Mouse (Mus musculus) liver, embryonic 11.5 days (tissue): ENCODE data around the gene Gjb5. TPM values are rescaled to one million over a fixed set of nuclear protein-coding genes. Genes with fewer than 3 reads are reported as not detected.

Experiments
- ATAC-seq: fragments of 200-750 bp; cut with Nextera tagmentation; replicated peaks from 2 replicates; pipeline ENCODE4 v1.8.0; 2017; ENCODE audit warnings: moderate number of reproducible peaks, mild to moderate bottlenecking, moderate TSS enrichment, moderate library complexity; ENCODE audit not compliant: low FRiP score
- DNase-seq: peaks from one replicate; pipeline ENCODE4 v3.0.0-alpha.2; 2017; ENCODE audit warnings: low spot score
- H3K27ac ChIP-seq: fragments of 300-500 bp; sonication (generic); 2 replicates; pipeline ENCODE4 v1.5.1; 2014; ENCODE audit warnings: mild to moderate bottlenecking, low read depth, low read length, control low read depth
- H3K27me3 ChIP-seq: fragments of 300-500 bp; sonication (generic); replicated peaks from 2 replicates; pipeline ENCODE4 v1.6.1; 2014; ENCODE audit warnings: low read length, mixed read lengths; ENCODE audit not compliant: control insufficient read depth, insufficient read depth
- H3K36me3 ChIP-seq: fragments of 300-500 bp; sonication (generic); 2 replicates; pipeline ENCODE4 v1.6.1; 2014; ENCODE audit warnings: mild to moderate bottlenecking, low read length, moderate library complexity, mixed read lengths; ENCODE audit not compliant: control insufficient read depth, insufficient read depth
- H3K4me1 ChIP-seq: fragments of 300-500 bp; sonication (generic); replicated peaks from 2 replicates; pipeline ENCODE4 v1.6.1; 2014; ENCODE audit warnings: low read length, mixed read lengths; ENCODE audit not compliant: control insufficient read depth, insufficient read depth
- H3K4me2 ChIP-seq: fragments of 300-500 bp; sonication (generic); 2 replicates; pipeline ENCODE4 v1.6.1; 2014; ENCODE audit warnings: mild to moderate bottlenecking, control low read depth, moderate library complexity
- H3K4me3 ChIP-seq: fragments of 300-500 bp; sonication (generic); 2 replicates; pipeline ENCODE4 v1.5.1; 2014; ENCODE audit warnings: low read depth, low read length, control low read depth
- H3K9ac ChIP-seq: fragments of 300-500 bp; sonication (generic); 2 replicates; pipeline ENCODE4 v1.6.1; 2014; ENCODE audit warnings: low read depth, low read length, control low read depth
- H3K9me3 ChIP-seq: fragments of 300-500 bp; sonication (generic); 2 replicates; pipeline ENCODE4 v1.6.1; 2016; ENCODE audit warnings: low read length, inconsistent platforms, mixed read lengths; ENCODE audit not compliant: control insufficient read depth
- WGBS: fragments of 180-500 bp; shearing (Covaris S2); extraction: QIAGEN DNeasy Blood & Tissue Kit; methylation state at CpG from one replicate; pipeline ENCODE4 v1.1.7; 2014; 5-methylcytosine and 5-hydroxymethylcytosine counted together
- polyA plus RNA-seq: library from polyadenylated mRNA; unstranded; fragments of >200 nt; fragmentation: Nextera tagmentation; extraction: Ambion mirVana; gene quantifications from 2 replicates; pipeline ENCODE4 v1.2.1, GENCODE M21; 2014

Gjb5 gene
- polyA plus RNA-seq: 0.22 and 0.40 TPM in 2 replicates

DNA sequence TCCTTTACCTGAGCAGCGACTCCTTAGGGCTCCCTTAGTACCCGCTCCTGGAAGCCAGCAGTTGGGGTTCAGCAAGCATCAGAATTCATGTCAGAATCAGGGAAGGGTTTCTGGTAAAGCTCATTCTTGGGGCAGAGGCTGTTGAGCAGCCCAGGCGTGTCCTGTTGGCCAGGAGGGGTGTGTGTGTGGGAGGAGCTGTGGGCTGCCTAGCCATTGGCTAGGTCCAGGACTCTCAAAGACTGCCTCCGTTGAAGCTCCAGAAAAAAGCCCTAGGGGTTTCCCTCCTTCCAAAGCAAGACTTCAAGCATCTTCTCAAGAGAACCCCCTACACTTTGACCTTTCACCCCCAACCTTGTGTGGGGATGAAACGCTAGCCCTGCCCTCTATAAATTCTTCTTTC is at the start of gene Gjb5:
Gene Gjb5 (minus strand): TSS at position 164 of the 400 bp plus-strand sequence.
- Histone ChIP-seq H3K36me3 (no peaks in the 10 kb centered on the region), H3K9ac (no peak within 1 kb of the TSS), H3K4me1 (no peaks in the 10 kb centered on the region), H3K9me3 (no peaks in the 10 kb centered on the region), H3K27me3 (no peaks in the 10 kb centered on the region), H3K4me3 (no peak within 1 kb of the TSS), H3K27ac (no peak within 1 kb of the TSS), H3K4me2 (no peak within 1 kb of the TSS)
- ATAC-seq: no peak
- 18% methylated on average over 5 of the region's 5 CpGs for WGBS
- no peak for DNase-seq

GRCm38 (mm10) chr4:127402614-127403013 is 44.6 kb upstream of the Gjb5 start:
- H3K9ac ChIP-seq: no peak overlapping the region
- no peak overlapping the region for H3K4me3 ChIP-seq
- no peaks in the 10 kb centered on the region for H3K36me3 ChIP-seq
- no peaks in the 10 kb centered on the region for H3K4me1 ChIP-seq
- H3K27ac ChIP-seq: no peak overlapping the region
- H3K27me3 ChIP-seq: no peaks in the 10 kb centered on the region
- H3K9me3 ChIP-seq: no peaks in the 10 kb centered on the region
- no peak overlapping the region for H3K4me2 ChIP-seq
- no peak for ATAC-seq
- whole genome bisulfite sequencing: 57% methylated on average over 3 of the region's 3 CpGs
- DNase-seq: no peak

DNA sequence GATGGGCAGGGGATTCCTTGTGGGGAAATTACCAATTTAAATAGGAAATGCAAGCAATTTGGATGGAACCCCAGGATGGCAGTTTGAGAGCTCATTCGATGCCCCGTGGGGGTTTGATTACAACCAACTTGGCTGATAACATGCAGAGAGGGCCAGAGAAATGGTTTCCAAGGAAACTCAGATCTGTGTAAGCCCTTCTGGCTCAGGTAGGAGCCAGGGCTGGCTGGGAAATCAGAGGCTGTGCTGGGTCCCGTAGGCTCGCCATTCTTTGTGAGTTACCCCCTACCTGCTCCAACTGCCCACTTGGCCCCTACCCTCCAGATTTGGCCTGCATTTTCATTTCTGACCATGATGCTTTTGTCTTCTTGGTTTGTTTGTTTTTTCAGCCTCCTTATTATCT is 44.2 kb upstream of the Gjb5 start:
- Histone ChIP-seq H3K36me3 (no peaks in the 10 kb centered on the region), H3K4me1 (no peaks in the 10 kb centered on the region), H3K9ac (no peak overlapping the region), H3K27ac (no peak overlapping the region), H3K27me3 (no peaks in the 10 kb centered on the region), H3K4me3 (no peak overlapping the region), H3K9me3 (no peaks in the 10 kb centered on the region), H3K4me2 (no peak overlapping the region)
- ATAC-seq (no peak), DNase-seq (no peak)
- 79% methylated on average over 4 of the region's 4 CpGs for WGBS

DNA sequence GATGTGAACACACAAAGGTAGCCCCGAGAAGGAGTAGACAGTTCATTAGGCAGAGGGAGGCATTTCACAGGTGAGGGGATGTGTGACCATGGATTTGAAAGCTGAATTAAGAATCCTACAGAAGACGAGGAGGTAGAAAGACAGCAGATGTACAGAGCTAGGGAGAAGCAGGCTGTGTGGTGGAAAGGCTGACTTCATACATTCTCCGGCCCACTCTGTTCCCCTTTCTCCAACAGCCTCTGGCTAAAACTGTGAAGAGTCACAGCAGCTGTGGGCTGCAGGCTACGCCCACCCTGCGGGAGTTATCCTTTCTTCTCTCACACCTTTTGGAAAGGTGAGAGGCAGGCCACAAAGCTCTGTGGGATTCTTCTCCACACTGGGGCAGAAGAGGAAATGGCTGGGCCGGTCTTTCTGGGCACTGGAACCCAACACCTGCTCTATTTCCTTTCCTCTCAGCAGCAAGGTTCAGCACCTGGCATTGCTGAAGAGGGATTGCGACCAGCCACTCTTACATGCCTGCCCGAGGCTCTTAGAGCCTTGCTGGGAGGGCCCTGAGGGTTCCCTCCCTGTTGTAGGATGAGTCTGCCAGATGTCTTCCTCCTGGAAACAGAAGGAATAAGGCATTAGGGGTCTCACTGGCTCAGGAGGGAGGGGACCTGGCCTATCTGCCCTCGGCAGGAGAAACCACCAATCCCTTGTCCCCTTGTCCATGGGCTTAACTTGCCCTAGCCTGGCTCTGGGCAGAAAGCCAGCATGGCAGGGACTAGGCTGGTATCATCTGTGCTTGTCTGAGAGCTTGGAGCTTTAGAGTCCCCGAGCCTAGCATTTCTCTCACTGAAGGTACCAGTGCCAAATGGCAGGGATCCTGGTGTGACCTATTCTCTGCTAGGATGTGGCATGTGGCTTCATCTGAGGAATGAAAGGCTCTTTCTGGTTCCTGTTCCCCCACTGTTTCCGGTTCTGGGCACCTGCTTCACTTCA is 42.5 kb upstream of the Gjb5 start:
- no peak for ATAC-seq
- WGBS: 48% methylated on average over 11 of the region's 11 CpGs
- Histone ChIP-seq H3K4me3 (no peak overlapping the region), H3K27me3 (no peaks in the 10 kb centered on the region), H3K9ac (no peak overlapping the region), H3K4me2 (no peak overlapping the region), H3K36me3 (no peaks in the 10 kb centered on the region), H3K9me3 (no peaks in the 10 kb centered on the region), H3K4me1 (no peaks in the 10 kb centered on the region), H3K27ac (no peak overlapping the region)
- no peak for DNase-seq

- H3K4me1 ChIP-seq: no peaks in the 10 kb centered on the region
- no peak for DNase-seq
- H3K9ac ChIP-seq: no peak overlapping the region
- H3K4me3 ChIP-seq: no peak overlapping the region
- H3K27ac ChIP-seq: no peak overlapping the region
- 43% methylated on average over 4 of the region's 4 CpGs for WGBS
- no peaks in the 10 kb centered on the region for H3K36me3 ChIP-seq
- ATAC-seq: no peak
- H3K4me2 ChIP-seq: no peak overlapping the region
- H3K9me3 ChIP-seq: no peaks in the 10 kb centered on the region
- H3K27me3 ChIP-seq: no peaks in the 10 kb centered on the region
Measured at GRCm38 (mm10) chr4:127395591-127395990, 37.6 kb upstream of the Gjb5 start.

DNA sequence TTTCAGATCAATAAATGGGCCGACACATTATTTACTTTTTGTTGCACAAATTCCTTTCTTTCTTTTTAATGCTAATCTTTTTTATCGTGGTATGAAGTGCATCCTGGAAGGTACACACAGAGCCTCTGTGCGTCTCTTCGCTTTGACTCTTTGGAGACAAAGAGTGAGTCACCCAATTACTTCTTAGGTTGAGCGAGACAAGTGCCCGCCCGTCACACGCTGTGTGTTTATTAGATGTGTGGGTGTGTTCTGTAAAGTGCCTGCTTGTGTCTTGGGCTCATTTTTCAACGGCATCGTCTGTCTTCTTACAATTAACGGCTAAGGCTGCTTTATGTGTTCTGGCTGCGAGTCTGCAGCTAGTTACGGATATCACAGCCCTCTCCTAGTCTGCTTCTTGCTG is 31.7 kb upstream of the Gjb5 start:
- 65% methylated on average over 13 of the region's 13 CpGs for WGBS
- no peak overlapping the region for H3K4me2 ChIP-seq
- H3K4me1 ChIP-seq: no peaks in the 10 kb centered on the region
- H3K36me3 ChIP-seq: no peaks in the 10 kb centered on the region
- no peak overlapping the region for H3K9ac ChIP-seq
- H3K27ac ChIP-seq: no peak overlapping the region
- ATAC-seq (no peak), DNase-seq (no peak)
- no peak overlapping the region for H3K4me3 ChIP-seq
- no peaks in the 10 kb centered on the region for H3K9me3 ChIP-seq
- no peaks in the 10 kb centered on the region for H3K27me3 ChIP-seq

GRCm38 (mm10) chr4:127377344-127377743 is 19.4 kb upstream of the Gjb5 start:
- DNase-seq: no peak
- Histone ChIP-seq H3K36me3 (no peaks in the 10 kb centered on the region), H3K4me1 (no peaks in the 10 kb centered on the region), H3K4me3 (no peak overlapping the region), H3K9me3 (no peaks in the 10 kb centered on the region), H3K9ac (no peak overlapping the region), H3K27ac (no peak overlapping the region), H3K4me2 (no peak overlapping the region), H3K27me3 (no peaks in the 10 kb centered on the region)
- ATAC-seq: no peak
- 32% methylated on average over 4 of the region's 4 CpGs for WGBS

DNA sequence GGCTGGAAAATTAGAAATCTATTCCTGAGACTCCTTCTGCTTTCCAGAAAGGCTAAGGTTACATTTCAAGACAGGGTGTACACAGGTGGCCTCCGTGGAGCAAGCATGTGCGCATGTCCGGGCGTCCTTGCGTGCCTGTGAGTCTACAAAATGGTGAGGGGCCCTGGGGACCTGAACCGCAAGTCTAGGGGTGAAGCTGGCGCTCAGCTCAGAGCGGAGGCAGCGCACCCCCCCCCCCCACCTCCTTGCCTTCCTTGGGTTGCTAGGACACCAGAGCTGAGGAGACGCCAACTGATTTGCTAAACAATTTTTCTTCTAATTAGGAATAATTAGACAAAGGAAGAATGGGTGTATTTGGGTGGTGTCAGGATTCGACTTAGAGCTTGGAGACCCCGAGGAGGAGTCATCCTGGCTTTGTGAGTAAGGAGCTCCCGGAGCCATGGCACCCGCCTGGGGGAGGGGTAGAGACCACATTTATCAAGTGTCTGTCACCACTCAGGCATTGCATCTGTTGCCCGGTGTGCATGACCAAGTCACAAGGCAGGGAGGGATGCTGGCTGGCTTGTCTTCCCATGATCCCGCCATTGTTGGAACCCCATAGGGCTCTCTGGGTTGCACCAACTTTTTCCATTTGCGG is 17.7 kb upstream of the Gjb5 start:
- Histone ChIP-seq H3K9me3 (no peaks in the 10 kb centered on the region), H3K4me2 (no peak overlapping the region), H3K9ac (no peak overlapping the region), H3K27me3 (no peaks in the 10 kb centered on the region), H3K36me3 (no peaks in the 10 kb centered on the region), H3K4me1 (no peaks in the 10 kb centered on the region), H3K4me3 (no peak overlapping the region), H3K27ac (no peak overlapping the region)
- DNase-seq (no peak), ATAC-seq (no peak)
- 81% methylated on average over 17 of the region's 17 CpGs for WGBS
